Mouse (Mus musculus) stomach, embryonic 14.5 days (tissue): ENCODE measurements around the gene Arl13a. TPM values are rescaled to one million over a fixed set of nuclear protein-coding genes. Genes with fewer than 3 reads are reported as not detected.

Experiments
- ATAC-seq: fragments of 200-750 bp; cut with Nextera tagmentation; 2 replicates; pipeline ENCODE4 v1.8.0; 2017; ENCODE audit warnings: low read depth, moderate TSS enrichment; ENCODE audit not compliant: insufficient number of reproducible peaks, insufficient read depth, low FRiP score
- H3K27ac ChIP-seq: fragments of 300-500 bp; sonication (generic); 2 replicates; pipeline ENCODE4 v1.5.1; 2014; ENCODE audit warnings: mild to moderate bottlenecking, low read length, moderate library complexity, mixed read lengths
- H3K27me3 ChIP-seq: fragments of 300-500 bp; sonication (generic); 2 replicates; pipeline ENCODE4 v1.6.1; 2014; ENCODE audit warnings: low read length, control low read depth, mixed read lengths; ENCODE audit not compliant: control insufficient read depth, insufficient read depth
- H3K36me3 ChIP-seq: fragments of 300-500 bp; sonication (generic); 2 replicates; pipeline ENCODE4 v1.6.1; 2014; ENCODE audit warnings: mild to moderate bottlenecking, control low read depth, low read length, moderate library complexity, mixed read lengths; ENCODE audit not compliant: control insufficient read depth, insufficient read depth
- H3K4me1 ChIP-seq: fragments of 300-500 bp; sonication (generic); 2 replicates; pipeline ENCODE4 v1.6.1; 2014; ENCODE audit warnings: low read length, control low read depth, mixed read lengths; ENCODE audit not compliant: control insufficient read depth, insufficient read depth
- H3K4me2 ChIP-seq: fragments of 300-500 bp; sonication (generic); replicated peaks from 2 replicates; pipeline ENCODE4 v1.6.1; 2014; ENCODE audit warnings: low read depth, low read length, control low read depth
- H3K4me3 ChIP-seq: fragments of 300-500 bp; sonication (generic); 2 replicates; pipeline ENCODE4 v1.5.1; 2014; ENCODE audit warnings: low read depth, low read length, control low read depth
- H3K9ac ChIP-seq: fragments of 300-500 bp; sonication (generic); replicated peaks from 2 replicates; pipeline ENCODE4 v1.6.1; 2014; ENCODE audit warnings: low read depth, mild to moderate bottlenecking, control low read depth, low read length, moderate library complexity, mixed read lengths
- H3K9me3 ChIP-seq: fragments of 300-500 bp; sonication (generic); 2 replicates; pipeline ENCODE4 v1.6.1; 2016; ENCODE audit warnings: low read depth, low read length, control low read depth; ENCODE audit not compliant: control insufficient read depth
- WGBS: fragments of 180-500 bp; shearing (Covaris S2); extraction: QIAGEN DNeasy Blood & Tissue Kit; methylation state at CpG from one replicate; pipeline ENCODE4 v1.1.7; 2014; 5-methylcytosine and 5-hydroxymethylcytosine counted together
- polyA plus RNA-seq: library from polyadenylated mRNA; unstranded; fragments of >200 nt; fragmentation: Nextera tagmentation; extraction: Ambion mirVana; gene quantifications from 2 replicates; pipeline ENCODE4 v1.2.1, GENCODE M21; 2014

Gene Arl13a
- polyA plus RNA-seq, 1 experiment from 2014 or later: not detected

GRCm38 (mm10) chrX:134170584-134170983 lies 16.7 kb upstream of the Arl13a start:
- no peak for ATAC-seq
- no peaks in the 10 kb centered on the region for H3K9me3 ChIP-seq
- H3K4me1 ChIP-seq: no peaks in the 10 kb centered on the region
- no peaks in the 10 kb centered on the region for H3K27me3 ChIP-seq
- WGBS: 69% methylated on average over 1 of the region's 1 CpGs
- no peak overlapping the region for H3K4me2 ChIP-seq
- no peak overlapping the region for H3K4me3 ChIP-seq
- H3K36me3 ChIP-seq: no peaks in the 10 kb centered on the region
- no peak overlapping the region for H3K27ac ChIP-seq
- H3K9ac ChIP-seq: no peak overlapping the region

GRCm38 (mm10) chrX:134174699-134175098 lies 12.6 kb upstream of the Arl13a start:
- no peaks in the 10 kb centered on the region for H3K4me1 ChIP-seq
- no peak overlapping the region for H3K27ac ChIP-seq
- H3K9ac ChIP-seq: no peak overlapping the region
- ATAC-seq: no peak
- no peak overlapping the region for H3K4me3 ChIP-seq
- H3K36me3 ChIP-seq: no peaks in the 10 kb centered on the region
- no peaks in the 10 kb centered on the region for H3K27me3 ChIP-seq
- WGBS: 100% methylated on average over 1 of the region's 1 CpGs
- no peaks in the 10 kb centered on the region for H3K9me3 ChIP-seq
- H3K4me2 ChIP-seq: no peak overlapping the region

GRCm38 (mm10) chrX:134208491-134208890 lies 21.2 kb downstream of the Arl13a start:
- Histone ChIP-seq H3K27me3 (no peaks in the 10 kb centered on the region), H3K36me3 (no peaks in the 10 kb centered on the region), H3K4me3 (no peak overlapping the region), H3K9me3 (no peaks in the 10 kb centered on the region), H3K27ac (no peak overlapping the region), H3K4me2 (no peak overlapping the region), H3K9ac (no peak overlapping the region), H3K4me1 (no peaks in the 10 kb centered on the region)
- 75% methylated on average over 2 of the region's 2 CpGs for WGBS
- ATAC-seq: no peak

- Histone ChIP-seq H3K4me2 (no peak overlapping the region), H3K4me1 (no peaks in the 10 kb centered on the region), H3K4me3 (no peak overlapping the region), H3K36me3 (no peaks in the 10 kb centered on the region), H3K9ac (no peak overlapping the region), H3K27me3 (no peaks in the 10 kb centered on the region), H3K9me3 (no peaks in the 10 kb centered on the region), H3K27ac (no peak overlapping the region)
- ATAC-seq: no peak
- 82% methylated on average over 7 of the region's 7 CpGs for WGBS
Measured at GRCm38 (mm10) chrX:134211151-134211642, 23.9 kb downstream of the Arl13a start.

GRCm38 (mm10) chrX:134218161-134218560 lies 30.9 kb downstream of the Arl13a start:
- Histone ChIP-seq H3K27ac (no peak overlapping the region), H3K4me3 (no peak overlapping the region), H3K36me3 (no peaks in the 10 kb centered on the region), H3K4me2 (no peak overlapping the region), H3K4me1 (no peaks in the 10 kb centered on the region), H3K27me3 (no peaks in the 10 kb centered on the region), H3K9me3 (no peaks in the 10 kb centered on the region), H3K9ac (no peak overlapping the region)
- ATAC-seq: no peak
- 73% methylated on average over 4 of the region's 4 CpGs for WGBS

DNA sequence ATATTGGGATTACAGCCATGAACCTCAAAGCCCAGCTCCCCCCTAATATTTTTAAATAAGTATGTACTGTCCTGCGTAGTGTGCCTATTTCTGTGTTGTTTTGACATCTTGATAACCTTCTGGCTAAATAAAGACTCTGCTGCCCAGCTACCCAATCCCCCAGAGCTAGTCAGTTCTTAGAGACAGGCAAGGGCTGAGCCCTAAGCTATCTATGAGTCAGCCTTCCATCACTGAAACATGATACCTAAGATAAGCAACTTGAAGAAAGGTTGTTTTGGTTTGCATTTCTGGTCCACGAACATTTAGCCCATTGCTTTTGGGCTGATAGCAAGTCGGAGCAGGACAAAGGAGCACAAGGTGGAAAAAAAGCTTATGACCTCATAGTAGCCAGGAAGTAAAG lies 33.3 kb downstream of the Arl13a start:
- Histone ChIP-seq H3K4me2 (no peak overlapping the region), H3K27ac (no peak overlapping the region), H3K36me3 (peaks cover 3% of the 10 kb centered on the region; the same call in 1 of the 2 replicates), H3K4me1 (no peaks in the 10 kb centered on the region), H3K9me3 (no peaks in the 10 kb centered on the region), H3K4me3 (no peak overlapping the region), H3K9ac (no peak overlapping the region), H3K27me3 (no peaks in the 10 kb centered on the region)
- ATAC-seq: no peak
- 42% methylated on average over 3 of the region's 3 CpGs for WGBS

DNA sequence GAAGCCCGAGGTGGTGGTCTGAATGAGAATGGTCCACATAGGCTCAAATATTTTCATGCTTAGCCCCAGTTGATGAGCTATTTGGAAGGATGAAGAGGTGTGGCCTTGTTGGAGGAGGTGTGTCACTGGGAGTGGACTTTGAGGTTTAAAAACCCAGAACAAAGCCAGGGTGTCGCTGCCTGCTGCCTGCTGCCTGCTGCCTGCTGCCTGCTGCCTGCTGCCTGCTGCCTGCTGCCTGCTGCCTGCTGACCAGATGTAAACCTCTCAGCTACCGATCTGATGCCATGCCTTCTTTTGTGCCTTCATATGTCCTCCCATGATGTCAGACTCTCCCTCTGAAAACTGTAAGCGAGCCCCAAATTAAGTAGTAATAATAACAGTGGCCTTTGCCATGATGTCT lies 34.6 kb downstream of the Arl13a start, which contains the start of gene Nox1:
Gene Nox1, minus strand, starts transcription at position 101 of the 400 bp plus-strand sequence.
- 55% methylated on average over 4 of the region's 4 CpGs for WGBS
- H3K27me3 ChIP-seq: no peaks in the 10 kb centered on the region

DNA sequence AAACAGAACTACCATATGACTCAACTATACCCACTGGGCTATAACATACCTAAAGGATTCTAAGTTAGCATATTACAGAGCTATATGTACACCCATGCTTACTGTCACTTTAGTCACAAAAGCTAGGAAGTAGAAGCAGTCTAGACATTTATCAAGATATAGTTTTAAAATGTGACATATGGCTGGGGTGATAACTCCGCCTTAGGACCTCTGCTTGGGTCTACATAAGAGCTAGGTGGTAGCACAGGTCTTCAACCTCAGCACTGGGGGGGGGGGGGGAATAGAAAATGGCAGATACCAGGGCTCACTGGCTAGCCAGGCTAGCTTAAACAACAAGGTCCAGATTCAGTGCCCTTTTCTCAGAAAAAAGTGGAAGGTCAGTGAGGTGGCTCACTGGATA lies 45.7 kb downstream of the Arl13a start:
- H3K36me3 ChIP-seq: no peaks in the 10 kb centered on the region
- no peak for ATAC-seq
- no peak overlapping the region for H3K4me3 ChIP-seq
- no peak overlapping the region for H3K9ac ChIP-seq
- H3K27ac ChIP-seq: no peak overlapping the region
- H3K9me3 ChIP-seq: no peaks in the 10 kb centered on the region
- H3K4me2 ChIP-seq: no peak overlapping the region
- no peaks in the 10 kb centered on the region for H3K27me3 ChIP-seq
- WGBS: 94% methylated on average over 1 of the region's 1 CpGs
- no peaks in the 10 kb centered on the region for H3K4me1 ChIP-seq

More for the DNA sequence above, 34.6 kb downstream of the Arl13a start, which contains the start of gene Nox1:
- ATAC-seq: no peak
- Histone ChIP-seq H3K9ac (no peak within 1 kb of the TSS), H3K4me3 (no peak within 1 kb of the TSS), H3K27ac (no peak within 1 kb of the TSS), H3K4me2 (no peak within 1 kb of the TSS), H3K4me1 (no peaks in the 10 kb centered on the region), H3K36me3 (peaks cover 3% of the 10 kb centered on the region; the same call in 1 of the 2 replicates), H3K9me3 (no peaks in the 10 kb centered on the region)

- 91% methylated on average over 10 of the region's 10 CpGs for WGBS
- no peak overlapping the region for H3K27ac ChIP-seq
- no peaks in the 10 kb centered on the region for H3K36me3 ChIP-seq
- H3K27me3 ChIP-seq: no peaks in the 10 kb centered on the region
- H3K9me3 ChIP-seq: no peaks in the 10 kb centered on the region
- H3K9ac ChIP-seq: no peak overlapping the region
- no peak overlapping the region for H3K4me3 ChIP-seq
- ATAC-seq: no peak
- no peak overlapping the region for H3K4me2 ChIP-seq
- no peaks in the 10 kb centered on the region for H3K4me1 ChIP-seq
Measured at GRCm38 (mm10) chrX:134238266-134238665, 51.0 kb downstream of the Arl13a start.
